Comparison of ENCODE assay signal across 21 mouse cellular contexts in genomic region chr19:57931626-57932025, GRCm38 (mm10).
DNase-seq lines count a peak whose midpoint lies in the region; TF ChIP-seq lines count a peak whose summit lies in the region.
"Had no signal": no experiment of that assay in that cellular context is flagged by ENCODE, and none has a peak within 500 bp of the region (broad histone marks: within the 10 kb centered on the region; RNA-seq: fewer than 3 reads in every experiment).

No protein-coding gene starts in this region.

- peak; percentile 33 for DNase-seq in layer of hippocampus, adult 11-12 months (ENCODE audit: low spot score)
- DNase-seq in layer of hippocampus, postnatal 10 days (ENCODE audit: low spot score in 2 of 2) = no peak
- peak; percentile 40 to 58 for DNase-seq in layer of hippocampus, adult 2 months (ENCODE audit: low spot score in 2 of 2)
- no peak for DNase-seq in layer of hippocampus, postnatal 25 days (ENCODE audit: extremely low spot score in 1 of 2, low spot score in 1 of 2)
- no peak for DNase-seq in kidney, postnatal 10 days
- DNase-seq: adrenal gland, adult 8-10 months; adrenal gland, postnatal 14 days; adrenal gland, postnatal 36 days; B cell, adult 2 months; cerebellum, adult 11 months; cerebellum, adult 18-20 months; cerebellum, adult 8-10 months; cerebellum, adult 9-11 months; cerebellum, postnatal 14 days; cerebellum, postnatal 36 days; embryo, embryonic 11 days had no signal

- no peak overlapping the region for H3K4me3 ChIP-seq in layer of hippocampus, adult 2 months
- H3K4me3 ChIP-seq: embryonic facial prominence, embryonic 13.5 days; embryonic facial prominence, embryonic 15.5 days; erythroblast, embryonic 14.5 days; forebrain, embryonic 10.5 days; forebrain, embryonic 12.5 days had no signal

- no peak for TF ChIP-seq CTCF in layer of hippocampus, adult 2 months (conservative IDR thresholded peaks at IDR 0.05)

- H3K27ac ChIP-seq in layer of hippocampus, adult 2 months = peak overlapping the region; percentile 79
- H3K27ac ChIP-seq: embryonic facial prominence, embryonic 13.5 days; embryonic facial prominence, embryonic 15.5 days; forebrain, embryonic 10.5 days; forebrain, embryonic 12.5 days had no signal

Comparison
In these comparisons a context has a peak if more than half of its experiments do, and no peak if none do; other contexts are left out.
1. DNase-seq: peak in layer of hippocampus, adult 11-12 months (single experiment) and layer of hippocampus, adult 2 months (2 of 2); none in layer of hippocampus, postnatal 10 days (0 of 2), layer of hippocampus, postnatal 25 days (0 of 2) and kidney, postnatal 10 days (single experiment).